Mouse (Mus musculus): ENCODE measurements around the gene Vmn1r64. TPM values are rescaled to one million over a fixed set of nuclear protein-coding genes. Genes with fewer than 3 reads are reported as not detected.
"Not testable (repeated sequence)": the region's sequence is repeated elsewhere in the genome, so short reads cannot be mapped to it uniquely, and the experiment has no call there.

The Vmn1r64 gene
- total RNA-seq (2021), result not detected
- long read RNA-seq, experiment 1, result 0 reads
- long read RNA-seq, experiment 2, result 0 reads

GRCm38 (mm10) chr7:5884442-5884841 lies at the start of gene Vmn1r64:
Vmn1r64 (minus strand) TSS chr7:5884542.
- no peak for DNase-seq (ENCODE audit: low spot score in 2 of 2)

GRCm38 (mm10) chr7:5899238-5899637 lies 14.9 kb upstream of the Vmn1r64 start:
- DNase-seq (ENCODE audit: low spot score in 2 of 2), result no peak

DNA sequence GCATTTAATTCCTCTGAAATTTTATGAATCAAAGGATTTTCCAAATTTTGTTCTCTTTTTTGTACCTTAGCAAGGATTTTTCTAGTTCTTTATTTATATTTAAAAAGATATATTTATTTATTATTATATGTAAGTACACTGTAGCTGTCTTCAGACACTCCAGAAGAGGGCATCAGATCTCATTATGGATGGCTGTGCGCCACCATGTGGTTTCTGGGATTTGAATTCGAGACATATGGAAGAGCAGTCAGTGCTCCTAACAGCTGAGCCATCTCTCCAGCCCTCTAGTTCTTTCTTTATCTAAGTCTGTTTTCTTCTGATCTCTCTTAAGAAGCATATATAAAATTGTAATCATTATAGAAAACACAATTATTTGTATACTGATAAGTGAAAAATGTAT lies 12.9 kb upstream of the Vmn1r64 start:
- not testable (repeated sequence) for DNase-seq (ENCODE audit: low spot score in 2 of 2)

Other genes starting within 250 kb of the Vmn1r64 start
- not detected for gene Vmn1r62, start 210.9 kb downstream of the Vmn1r64 start, total RNA-seq (2021)
- gene Vmn1r63, start 79.1 kb downstream of the Vmn1r64 start, total RNA-seq (2021), result not detected
- not detected for gene Vmn1r65, start 126.5 kb upstream of the Vmn1r64 start, total RNA-seq (2021)
- gene Nlrp4c, start 160.6 kb upstream of the Vmn1r64 start, total RNA-seq (2021), result not detected